Mouse (Mus musculus) kidney, adult 2 months (tissue): Measurements from ENCODE around the gene Sigmar1.

Experiments used
- CTCF ChIP-seq: fragments of 200-500 bp; conservative IDR thresholded peaks from 2 replicates; pipeline ENCODE4 v1.5.1; 2011; ENCODE audit warnings: low read depth, mild to moderate bottlenecking, control low read depth, low read length, moderate library complexity, mixed read lengths; ENCODE audit not compliant: insufficient read depth, insufficient read length
- POLR2A ChIP-seq: fragments of 200-500 bp; IDR thresholded peaks from one replicate; pipeline ENCODE4 v1.6.1; 2011; ENCODE audit warnings: low read depth, low read length, control low read depth

GRCm38 (mm10) chr4:41704651-41705050 is 51.3 kb downstream of the Sigmar1 start:
- TF ChIP-seq CTCF (no peak), POLR2A (no peak)
